Mouse (Mus musculus): ENCODE measurements at regions not wholly inside any gene's neighbourhood (a gene's known extent, or its start where the extent isn't known, plus 50 kb on each side); places are given as distances from the start of the nearest gene placed in this dataset.
A peak's percentile ranks its signal among the peaks of the same experiment; 100 is the strongest.
"Not testable (repeated sequence)": the region's sequence is repeated elsewhere in the genome, so short reads cannot be mapped to it uniquely, and the experiment has no call there.

- DNase-seq (ENCODE audit: low read depth, low spot score) = not testable (repeated sequence)
Measured at GRCm38 (mm10) chr13:103620958-103621357, 153.4 kb downstream of the Srek1 start.

GRCm38 (mm10) chr13:103613333-103613725 is 161.1 kb downstream of the Srek1 start:
- peak; percentile 53 for DNase-seq (ENCODE audit: low read depth, low spot score)

DNA sequence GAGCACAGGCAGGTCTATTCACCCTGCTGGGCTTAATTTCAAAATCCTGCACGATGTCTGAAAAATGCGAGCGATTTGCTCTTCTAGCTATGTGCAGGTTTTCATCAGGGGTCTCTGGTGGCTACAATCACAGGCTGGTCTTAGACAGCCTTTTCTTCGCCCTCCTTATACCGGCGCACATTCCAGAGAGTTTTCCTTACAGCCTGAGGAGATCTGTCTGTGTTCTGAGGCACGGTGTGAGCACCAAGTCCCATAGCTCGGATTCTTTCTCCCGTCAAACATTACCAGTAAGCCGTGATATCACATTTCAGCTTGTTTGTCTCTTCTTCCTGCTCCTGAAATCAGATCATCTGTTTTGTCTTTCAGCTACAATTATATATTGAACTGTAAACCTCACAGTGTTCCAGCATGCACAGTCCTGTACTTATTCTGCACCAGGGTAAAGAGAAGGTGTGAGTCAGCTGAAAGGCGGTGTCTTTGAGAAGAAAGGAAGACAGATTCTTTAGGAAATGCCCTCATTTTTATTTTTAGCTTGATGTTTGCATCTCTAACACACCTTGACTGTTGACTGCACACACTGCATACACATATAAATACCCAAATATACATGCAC is 161.6 kb downstream of the Srek1 start:
- peak; percentile 48 for DNase-seq (ENCODE audit: low read depth, low spot score)

DNA sequence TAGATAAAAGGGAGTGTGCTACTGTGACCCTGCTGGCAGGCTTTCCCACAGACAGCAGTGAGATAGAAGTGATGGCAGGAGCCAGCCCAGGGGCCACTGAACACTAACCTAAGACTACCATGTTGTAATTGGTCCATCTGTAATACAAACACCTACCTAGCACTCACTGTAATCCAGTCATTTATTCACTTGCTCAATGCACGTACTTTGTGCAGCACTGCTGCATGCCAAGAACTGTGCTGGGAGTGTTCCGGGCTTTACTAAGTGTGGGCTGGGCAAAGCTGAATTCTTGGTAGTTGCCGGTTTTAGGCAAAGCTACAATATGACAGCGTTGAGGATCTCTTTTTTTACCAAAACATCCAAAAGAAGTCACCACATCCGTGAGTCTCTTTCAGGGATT is 172.1 kb downstream of the Srek1 start:
- peak; percentile 19 for DNase-seq (ENCODE audit: low read depth, low spot score)

DNA sequence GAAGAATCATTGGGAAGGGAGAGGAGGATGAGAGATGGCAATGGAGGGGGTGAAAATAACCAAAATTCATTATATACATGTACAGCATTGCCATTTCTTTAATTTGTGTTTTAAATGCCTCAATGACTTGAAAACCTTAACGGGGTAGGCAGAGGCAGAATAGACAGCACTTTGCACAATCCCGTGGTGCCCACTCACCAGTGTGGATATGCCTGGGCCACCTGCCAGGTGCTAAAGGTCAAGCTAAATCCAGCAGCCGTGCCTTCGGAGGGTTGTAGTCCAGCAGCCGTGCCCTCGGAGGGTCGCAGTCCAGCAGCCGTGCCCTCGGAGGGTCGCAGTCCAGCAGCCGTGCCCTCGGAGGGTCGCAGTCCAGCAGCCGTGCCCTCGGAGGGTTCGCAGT is 182.0 kb downstream of the Srek1 start:
- DNase-seq (ENCODE audit: low read depth, low spot score) = no peak

DNA sequence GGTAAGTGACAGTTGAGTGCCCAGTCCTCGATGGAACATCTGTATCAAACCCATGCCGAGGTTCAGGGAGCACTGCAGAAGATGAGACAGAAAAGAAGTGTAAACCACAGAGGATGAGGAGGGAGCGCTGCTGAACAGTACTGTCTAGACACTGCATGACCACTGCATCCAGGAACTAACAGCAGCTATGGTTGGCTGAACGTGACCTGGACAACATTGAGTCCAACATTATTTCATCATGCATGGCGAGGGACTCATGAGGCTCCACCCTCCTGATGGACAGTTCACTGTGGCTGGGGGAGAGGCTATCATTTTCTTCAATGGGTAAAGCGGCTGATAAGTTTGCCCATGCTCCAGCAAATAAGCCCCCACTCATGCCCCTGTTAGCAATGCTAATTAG is 182.5 kb downstream of the Srek1 start:
- no peak for DNase-seq (ENCODE audit: low read depth, low spot score)

DNA sequence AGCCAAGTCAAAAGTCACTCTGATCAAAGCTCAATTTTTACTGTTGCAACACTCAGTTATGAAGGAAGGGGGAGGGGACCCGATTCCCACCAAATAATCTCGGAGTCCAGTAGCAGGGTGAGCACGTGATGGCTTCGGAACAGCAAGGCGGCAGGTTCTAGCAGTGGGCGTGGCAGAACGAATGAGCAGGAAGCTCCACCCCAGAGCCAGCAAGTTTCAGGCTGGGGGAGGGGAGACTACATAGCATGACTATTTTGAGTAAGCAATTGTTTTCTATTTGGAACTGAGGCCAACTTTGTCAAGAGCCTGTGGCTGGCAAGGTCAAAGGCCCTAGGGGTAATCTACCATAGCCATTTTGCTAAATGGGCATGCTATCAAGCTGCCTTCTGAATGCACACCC is 183.0 kb downstream of the Srek1 start:
- not testable (repeated sequence) for DNase-seq (ENCODE audit: low read depth, low spot score)

DNA sequence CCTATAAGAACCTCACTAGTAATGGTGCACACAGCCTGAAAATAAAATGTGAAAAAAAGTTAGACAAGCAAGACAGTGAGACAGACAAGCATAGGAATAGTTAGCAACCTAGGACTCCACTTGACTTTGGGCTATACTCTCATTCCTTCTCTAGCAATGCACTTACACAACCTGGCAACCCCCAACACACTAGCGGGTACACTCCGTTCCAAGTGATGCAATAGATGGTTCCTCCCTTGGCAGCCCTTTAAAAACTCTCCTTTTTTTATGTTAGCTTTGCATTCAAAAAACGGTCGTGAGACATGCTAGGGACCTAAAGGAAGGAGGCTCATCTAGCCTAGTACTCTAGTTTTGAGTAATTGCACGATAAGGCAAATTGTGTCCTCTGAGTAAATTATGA is 184.8 kb downstream of the Srek1 start:
- DNase-seq (ENCODE audit: low read depth, low spot score) = no peak

DNA sequence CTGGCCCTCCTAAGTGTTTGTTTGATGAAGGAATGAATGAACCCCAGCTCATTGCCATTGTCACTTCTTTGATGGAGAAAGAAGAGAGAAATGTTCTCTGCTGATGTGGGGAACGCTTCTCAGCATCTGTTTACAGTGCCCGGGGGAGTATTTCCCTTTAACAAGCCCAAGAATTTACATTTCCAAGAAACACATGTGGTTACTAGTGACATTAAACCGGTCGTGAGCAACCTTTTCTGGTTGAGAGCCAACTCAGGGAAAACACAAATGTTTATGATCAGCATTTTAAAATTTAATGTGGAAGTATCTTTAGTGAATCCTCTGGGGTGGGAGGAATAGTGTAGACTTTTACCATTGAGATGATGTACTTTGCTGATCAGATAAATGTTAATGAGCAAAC is 197.6 kb downstream of the Srek1 start:
- no peak for DNase-seq (ENCODE audit: low read depth, low spot score)

DNA sequence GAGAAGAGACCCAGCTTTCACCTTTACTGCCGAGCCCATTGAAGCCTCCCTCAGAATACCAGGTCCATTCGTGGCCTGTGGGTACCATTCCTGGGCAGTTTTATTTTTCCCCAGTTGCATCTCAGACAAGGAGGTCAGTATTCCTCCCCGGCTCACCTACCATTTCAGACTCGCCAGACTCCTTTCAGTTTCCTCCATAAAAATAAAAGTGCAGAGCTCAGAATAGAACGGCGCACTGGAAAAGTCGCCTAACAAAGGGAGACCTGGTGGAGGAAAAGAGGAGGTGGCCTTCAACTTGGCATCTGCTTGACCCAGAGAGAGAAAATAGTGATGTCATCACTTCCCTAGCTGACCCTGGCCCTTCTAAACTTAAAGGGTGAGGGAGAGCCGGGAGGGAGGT is 209.7 kb downstream of the Srek1 start:
- DNase-seq (ENCODE audit: low read depth, low spot score) = peak; percentile 19

- DNase-seq (ENCODE audit: low read depth, low spot score) = no peak
Measured at GRCm38 (mm10) chr13:103561795-103562705, 212.4 kb downstream of the Srek1 start.

GRCm38 (mm10) chr13:103558915-103559314 is 215.5 kb downstream of the Srek1 start:
- DNase-seq (ENCODE audit: low read depth, low spot score) = no peak

DNA sequence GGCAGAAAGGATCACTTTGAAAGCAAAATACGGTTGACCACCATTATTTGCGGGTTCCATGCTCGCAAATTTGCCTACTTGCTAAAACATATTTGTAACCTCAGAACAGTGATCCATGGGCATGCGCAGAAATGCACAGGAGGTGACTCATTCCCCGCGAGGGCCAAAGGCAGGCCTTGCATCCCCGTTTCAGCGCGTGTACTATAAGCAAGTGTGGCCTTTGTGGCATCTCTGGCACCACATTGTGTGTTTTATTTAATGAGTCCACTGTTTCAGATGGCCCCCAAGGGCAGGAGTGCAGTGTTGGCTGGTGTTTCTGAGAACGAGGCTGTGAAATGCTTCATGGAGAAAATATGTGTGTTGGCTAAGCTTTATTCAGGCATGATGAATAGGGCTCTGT is 205.3 kb upstream of the Mast4 start:
- DNase-seq (ENCODE audit: low read depth, low spot score) = no peak

- DNase-seq (ENCODE audit: low read depth, low spot score) = no peak
Measured at GRCm38 (mm10) chr13:103513825-103514224, 179.5 kb upstream of the Mast4 start.

GRCm38 (mm10) chr13:103512476-103512875 is 178.2 kb upstream of the Mast4 start:
- DNase-seq (ENCODE audit: low read depth, low spot score) = peak; percentile 33

- DNase-seq (ENCODE audit: low read depth, low spot score) = no peak
Measured at GRCm38 (mm10) chr13:103504987-103505386, 170.7 kb upstream of the Mast4 start.

GRCm38 (mm10) chr13:103499376-103499775 is 165.1 kb upstream of the Mast4 start:
- DNase-seq (ENCODE audit: low read depth, low spot score) = no peak

DNA sequence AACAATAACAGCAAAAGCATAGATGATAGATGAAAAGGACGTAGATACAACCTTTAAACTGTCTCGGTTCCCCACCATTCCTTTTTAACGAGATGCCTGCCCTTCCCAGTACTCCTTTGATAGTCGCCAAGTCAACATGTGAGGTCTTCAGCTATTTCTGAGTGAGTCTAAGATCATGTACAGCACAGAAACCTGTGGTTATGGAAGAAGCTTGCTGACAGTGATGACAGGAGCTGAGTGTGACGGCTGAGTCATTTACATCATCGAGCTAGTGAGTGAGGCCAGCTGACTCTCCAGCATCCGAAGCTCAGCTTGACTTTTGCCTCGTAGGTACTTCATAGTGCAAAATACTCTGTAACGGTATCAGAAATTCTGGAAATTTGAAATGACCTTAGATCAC is 160.1 kb upstream of the Mast4 start:
- no peak for DNase-seq (ENCODE audit: low read depth, low spot score)

GRCm38 (mm10) chr13:103493567-103493966 is 159.3 kb upstream of the Mast4 start:
- DNase-seq (ENCODE audit: low read depth, low spot score) = peak; percentile 55

GRCm38 (mm10) chr13:103490049-103490448 is 155.8 kb upstream of the Mast4 start:
- no peak for DNase-seq (ENCODE audit: low read depth, low spot score)

- DNase-seq (ENCODE audit: low read depth, low spot score) = no peak
Measured at GRCm38 (mm10) chr13:103484092-103484491, 149.8 kb upstream of the Mast4 start.

- DNase-seq (ENCODE audit: low read depth, low spot score) = no peak
Measured at GRCm38 (mm10) chr13:103483392-103483791, 149.1 kb upstream of the Mast4 start.

DNA sequence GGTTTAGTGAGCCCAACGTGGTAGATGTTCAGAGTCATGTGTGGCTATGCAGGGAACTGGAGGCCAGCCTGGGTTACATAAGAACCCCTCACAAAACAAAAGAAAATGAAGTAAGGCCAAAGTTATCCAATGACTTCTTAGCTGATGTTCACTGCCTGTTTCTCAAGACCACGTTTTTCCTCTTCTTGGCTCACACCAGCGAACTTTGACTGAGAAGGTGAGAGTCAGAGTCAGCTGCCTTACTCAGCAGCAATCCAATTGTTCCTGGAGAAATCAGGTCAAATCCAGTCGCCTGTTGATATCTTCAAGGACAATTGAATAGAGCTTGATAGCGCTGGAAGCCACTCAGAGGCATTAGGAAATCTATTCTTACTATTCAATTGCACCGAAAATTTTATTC is 142.0 kb upstream of the Mast4 start:
- DNase-seq (ENCODE audit: low read depth, low spot score) = no peak
